Mouse (Mus musculus) leukemia stem cell, adult 10-12 weeks (primary cell): ENCODE results near the gene Cyp4f17. TPM values are rescaled to one million over a fixed set of nuclear protein-coding genes. Genes with fewer than 3 reads are reported as not detected.

ENCODE experiments used
- polyA plus RNA-seq: library from polyadenylated mRNA; stranded (reverse); fragments of >175 nt; gene quantifications from 2 replicates; pipeline ENCODE4 v1.2.3, GENCODE M21; 2012; ENCODE audit warnings: low replicate concordance

The Cyp4f17 gene
- 0.41 and 0.71 TPM in 2 replicates for polyA plus RNA-seq

DNA sequence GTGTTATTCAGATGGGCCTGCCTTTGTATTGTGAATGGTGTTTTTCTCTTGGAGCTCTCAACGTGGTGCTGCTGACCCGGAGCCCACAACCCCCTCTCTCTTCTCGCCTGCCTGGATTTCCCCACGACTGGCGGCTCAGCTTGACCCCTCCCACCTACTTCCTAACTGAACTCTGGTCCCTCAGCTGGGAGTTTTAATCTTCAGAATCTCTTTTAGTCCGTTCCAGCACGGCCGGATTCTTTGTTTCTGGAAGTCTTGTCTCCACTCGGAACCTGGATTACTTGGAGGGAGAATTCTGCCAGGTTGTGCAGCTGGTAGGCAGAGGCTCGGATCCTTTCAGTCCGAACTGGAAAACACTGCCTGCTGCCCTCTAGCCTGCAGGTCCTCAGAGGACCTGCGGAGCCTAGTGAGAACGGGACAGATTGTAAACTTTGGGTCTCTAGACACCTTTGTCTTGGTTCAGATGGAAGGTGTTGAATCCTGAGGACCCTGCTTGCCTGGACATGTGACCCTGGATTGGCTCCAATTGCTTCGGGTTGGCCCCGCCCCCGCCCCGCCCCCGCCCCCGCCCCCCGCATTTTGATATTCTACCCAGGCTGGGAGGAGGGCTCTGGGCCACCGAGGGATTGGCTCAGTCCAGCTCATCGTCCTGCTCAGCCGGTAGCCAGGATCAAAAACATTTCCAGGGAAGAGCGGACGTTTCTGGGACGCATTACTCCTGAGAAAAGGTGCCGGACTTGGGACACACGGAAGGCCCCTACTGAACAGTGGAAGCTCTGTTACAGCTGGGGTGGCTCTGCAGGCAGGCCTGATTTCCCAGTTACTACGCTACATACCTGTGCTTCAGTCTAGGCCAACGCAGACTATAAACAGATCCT is at the start of gene Cyp4f17:
Cyp4f17 (plus strand) TSS at position 200 of the 878 bp plus-strand sequence.

DNA sequence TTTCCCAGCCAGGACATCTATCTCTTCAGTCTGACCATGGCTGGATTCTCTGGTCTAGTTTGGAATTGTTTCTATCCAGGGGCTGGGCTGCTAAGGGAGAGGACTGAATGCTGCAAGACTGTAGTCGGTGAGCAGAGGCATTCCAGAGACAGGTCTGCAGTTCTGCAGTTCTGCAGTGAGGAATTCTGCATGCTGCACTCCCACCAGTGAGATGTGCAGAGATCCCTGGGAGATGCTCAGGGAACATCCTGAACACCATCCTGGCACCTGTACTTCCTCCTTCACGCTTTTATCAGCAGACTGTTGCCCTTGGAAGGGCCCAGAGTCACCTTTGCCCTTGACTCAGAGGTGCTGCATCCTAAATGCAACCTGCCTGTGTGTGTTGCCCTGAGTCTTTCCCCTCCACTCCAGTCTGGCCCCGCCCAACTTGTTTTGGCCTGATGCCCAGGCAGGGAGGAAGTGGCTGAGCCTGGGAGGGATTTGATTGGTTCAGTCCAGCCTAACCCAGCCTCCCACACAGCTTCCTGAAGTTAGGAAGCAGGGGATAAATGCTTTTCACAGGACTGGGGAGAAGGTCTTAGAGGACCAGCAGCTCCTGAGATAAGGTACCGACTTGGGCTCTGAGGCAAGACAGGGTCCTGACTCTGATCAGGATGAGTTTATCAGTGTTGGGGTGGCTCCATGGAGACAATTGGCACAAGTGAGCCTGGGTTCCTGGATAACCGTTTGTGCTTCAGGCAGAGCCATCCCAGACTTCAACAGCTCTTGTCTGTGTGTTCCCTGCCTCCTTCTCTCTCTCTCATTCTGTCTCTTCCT is 30.4 kb downstream of the Cyp4f17 start, which contains the start of gene Cyp4f16:
Cyp4f16 (plus strand) TSS at position 508 of the 816 bp plus-strand sequence.

Other genes starting within 250 kb of the Cyp4f17 start
- gene Brd4, start 221.3 kb upstream of the Cyp4f17 start, polyA plus RNA-seq, result 177 and 236 TPM in 2 replicates
- 250 and 496 TPM in 2 replicates for gene Akap8, start 184.8 kb upstream of the Cyp4f17 start, polyA plus RNA-seq
- 123 and 402 TPM in 2 replicates for gene Akap8l, start 155.4 kb upstream of the Cyp4f17 start, polyA plus RNA-seq
- 69.2 and 91.8 TPM in 2 replicates for gene Wiz, start 116.6 kb upstream of the Cyp4f17 start, polyA plus RNA-seq
- gene Rasal3, start 102.5 kb upstream of the Cyp4f17 start, polyA plus RNA-seq, result 38.0 and 174 TPM in 2 replicates
- 4.6 and 7.9 TPM in 2 replicates for gene Pglyrp2, start 81.9 kb upstream of the Cyp4f17 start, polyA plus RNA-seq
- 0.38 TPM in 1 of 2 replicates, not detected in the other for gene Cyp4f39, start 53.3 kb upstream of the Cyp4f17 start, polyA plus RNA-seq
- gene Cyp4f16, start 30.5 kb downstream of the Cyp4f17 start, polyA plus RNA-seq, result 1.7 and 3.5 TPM in 2 replicates
- gene Cyp4f37, start 115.3 kb downstream of the Cyp4f17 start, polyA plus RNA-seq, result 0.15 and 0.42 TPM in 2 replicates
- not detected in 2 replicates for gene Cyp4f40, start 152.8 kb downstream of the Cyp4f17 start, polyA plus RNA-seq
- not detected in 2 replicates for gene Cyp4f15, start 179.6 kb downstream of the Cyp4f17 start, polyA plus RNA-seq